Mouse (Mus musculus): Measurements from ENCODE around the gene 0610040J01Rik. TPM values are rescaled to one million over a fixed set of nuclear protein-coding genes. Genes with fewer than 3 reads are reported as not detected.
A peak's percentile ranks its signal among the peaks of the same experiment; 100 is the strongest.
"Not testable (repeated sequence)": the region's sequence is repeated elsewhere in the genome, so short reads cannot be mapped to it uniquely, and the experiment has no call there.

Gene 0610040J01Rik
- total RNA-seq, 2 experiments from 2014 or later: 2.7 to 2.9 TPM

DNA sequence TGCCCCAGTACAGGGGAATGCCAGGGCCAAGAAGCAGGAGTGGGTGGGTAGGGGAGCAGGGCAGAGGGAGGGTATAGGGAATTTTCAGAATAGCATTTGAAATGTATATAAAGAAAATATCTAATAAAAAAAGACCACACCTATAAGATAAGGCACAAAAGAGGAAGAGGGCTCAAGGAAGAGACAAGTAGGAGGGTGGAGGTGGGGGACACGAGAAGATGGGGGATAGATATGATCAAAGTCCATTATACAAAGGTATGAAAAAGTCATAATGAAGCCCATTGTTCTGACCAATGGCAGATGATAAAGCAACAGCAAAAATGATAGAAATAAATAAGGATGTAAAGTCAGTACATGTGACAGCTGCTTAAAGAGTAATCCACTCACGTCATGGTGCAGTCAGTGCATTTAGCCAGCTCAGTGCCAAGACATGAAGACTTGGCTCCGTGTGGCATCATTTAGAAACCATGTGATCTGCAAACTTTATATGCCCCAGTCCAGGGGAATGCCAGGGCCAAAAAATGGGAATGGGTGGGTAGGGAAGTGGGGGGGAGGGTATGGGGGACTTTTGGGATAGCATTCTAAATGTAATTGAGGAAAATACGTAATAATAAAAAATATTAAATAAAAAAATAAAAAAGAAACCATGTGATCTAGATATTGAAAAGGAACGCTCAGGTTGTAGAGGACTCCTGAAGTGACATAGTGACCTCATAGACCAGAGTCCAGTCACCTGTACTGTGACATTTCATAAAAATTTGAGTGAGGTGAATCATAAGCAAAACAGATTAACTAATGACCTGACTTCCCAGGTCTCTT is 85.0 kb downstream of the 0610040J01Rik start:
- not testable (repeated sequence) for DNase-seq (ENCODE audit: low spot score in 2 of 2)

DNA sequence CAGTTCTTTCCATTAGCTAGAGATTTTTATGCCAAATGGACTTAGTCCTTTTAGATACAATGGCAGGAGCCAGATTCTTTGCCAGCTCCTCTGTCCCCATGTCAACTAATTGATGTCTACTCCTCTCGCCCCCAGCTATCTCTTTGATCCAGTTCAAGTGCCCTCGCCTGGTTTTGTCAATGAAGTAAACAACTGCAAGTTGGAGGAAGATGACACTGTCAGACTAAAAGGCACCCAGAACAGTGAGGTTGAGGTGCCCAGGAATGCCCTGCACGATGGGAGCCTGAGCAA is 85.6 kb downstream of the 0610040J01Rik start:
- DNase-seq (ENCODE audit: low spot score in 2 of 2): no peak

DNA sequence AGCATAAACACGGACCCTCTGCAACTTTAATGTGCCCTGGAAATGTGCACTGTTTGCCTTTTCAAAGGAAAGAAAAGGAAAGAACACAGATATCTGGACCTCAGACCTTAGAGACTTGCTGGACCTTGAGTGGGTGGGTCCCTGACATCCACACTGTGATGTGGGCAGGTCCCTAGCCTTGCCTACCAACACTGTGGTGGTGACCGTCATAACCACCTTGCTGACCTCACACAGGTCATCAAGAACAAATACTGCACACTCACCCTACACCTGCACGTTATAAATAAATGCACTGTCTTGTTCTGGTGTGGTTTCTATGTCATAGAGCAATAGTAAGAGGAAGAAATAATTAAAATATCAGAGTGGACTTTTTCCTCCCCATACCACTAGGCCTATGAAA is 91.2 kb downstream of the 0610040J01Rik start:
- no peak for DNase-seq (ENCODE audit: low spot score in 2 of 2)

DNA sequence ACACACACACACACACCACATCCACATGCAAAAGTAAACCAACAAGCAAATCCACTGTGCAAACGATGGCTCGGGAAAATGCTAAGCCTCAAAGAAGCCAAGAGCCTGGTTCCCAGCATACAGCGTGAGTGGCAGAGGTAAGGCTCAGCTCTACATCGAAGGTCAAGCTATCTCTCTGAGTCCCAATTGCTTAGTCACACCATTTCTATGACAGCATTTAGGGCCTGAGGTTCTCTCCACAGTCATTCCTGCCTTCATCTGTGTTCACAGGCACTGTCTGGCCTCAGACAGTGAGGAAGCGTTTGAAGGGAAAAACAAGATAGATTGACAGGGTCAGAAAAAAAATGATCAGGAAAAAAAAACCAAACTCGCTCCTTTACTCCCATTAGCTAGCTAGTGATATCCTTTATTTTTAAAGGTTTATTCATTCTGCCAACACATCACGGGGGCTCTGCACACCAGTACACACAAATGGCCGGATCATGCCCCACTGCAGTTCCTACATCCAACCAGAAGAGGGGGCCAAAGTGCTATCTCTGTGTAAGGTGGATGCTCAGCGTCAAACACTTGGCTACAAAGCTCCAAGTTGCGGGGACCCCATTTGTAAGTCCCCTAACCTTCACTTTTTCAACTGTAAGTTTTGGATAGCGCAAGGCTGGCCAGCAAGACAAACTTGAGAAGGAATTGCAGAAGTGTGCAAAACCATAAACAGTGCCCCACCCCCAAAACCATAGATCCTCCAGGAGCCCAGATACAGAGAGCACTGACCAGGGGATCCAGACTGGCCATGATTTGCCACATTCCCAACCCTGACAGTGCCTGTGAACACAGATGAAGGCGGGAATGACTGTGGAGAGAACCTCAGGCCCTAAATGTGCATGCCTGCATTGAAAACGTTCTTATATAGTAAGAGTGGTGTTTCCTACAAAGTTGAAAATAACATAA is 94.3 kb downstream of the 0610040J01Rik start:
- DNase-seq (ENCODE audit: low spot score in 2 of 2): peak; percentile 73 to 91

DNA sequence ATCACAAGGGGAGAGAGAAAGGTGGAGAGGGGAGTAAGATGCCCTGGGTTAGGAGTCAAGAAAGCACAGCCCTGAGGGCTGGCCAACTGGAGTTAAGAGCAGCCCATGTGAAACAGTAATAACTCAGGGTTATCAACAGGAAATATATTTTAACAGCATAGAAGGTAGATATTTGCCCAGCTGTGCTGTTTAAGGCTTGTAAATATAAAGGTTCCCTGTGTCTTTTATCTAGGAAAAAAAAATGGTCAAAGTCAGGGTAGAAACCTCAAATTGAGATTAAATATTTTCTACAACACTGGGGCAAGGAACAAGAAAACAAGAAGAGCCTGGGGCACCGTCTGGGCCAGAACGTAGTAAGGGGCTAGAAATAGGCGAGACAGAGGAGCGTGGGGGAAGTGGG is 95.3 kb downstream of the 0610040J01Rik start:
- DNase-seq (ENCODE audit: low spot score in 2 of 2): no peak

DNA sequence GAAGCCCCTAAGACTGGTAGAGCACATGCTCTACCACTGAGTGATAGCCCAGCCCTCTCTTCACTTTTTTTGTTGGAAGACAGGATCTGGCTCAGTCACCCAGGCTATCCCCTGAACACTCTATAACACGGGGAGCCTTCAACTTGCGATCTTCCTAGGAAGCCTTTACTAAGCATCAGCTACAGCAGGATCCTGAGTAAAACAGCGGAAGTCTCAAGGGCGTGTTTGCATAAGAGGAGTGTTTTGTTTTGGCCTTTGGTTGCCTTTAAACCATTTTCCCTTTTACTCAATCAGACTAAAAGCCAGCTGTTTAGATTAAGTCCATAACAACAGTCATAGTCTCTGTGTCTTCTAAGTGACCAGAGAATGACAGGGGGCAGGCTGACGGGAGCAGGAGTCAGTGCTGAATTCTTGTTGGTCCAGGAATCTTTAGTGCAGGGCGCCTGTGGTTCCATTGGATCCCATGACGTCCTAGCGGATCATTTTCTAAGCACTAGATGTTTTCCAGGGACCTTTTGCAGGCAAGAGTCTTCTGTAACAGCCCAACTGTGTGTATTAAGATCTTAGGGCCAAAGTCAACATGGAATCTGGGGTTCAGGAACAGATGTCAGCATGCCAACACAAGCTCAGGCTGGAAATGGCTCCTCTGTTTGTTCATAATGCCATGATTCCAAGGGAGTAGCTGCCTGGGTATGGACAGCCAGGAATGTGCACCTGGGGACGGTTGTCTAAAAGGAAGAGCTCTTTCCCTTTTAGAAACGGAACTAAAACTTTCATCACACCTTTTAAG is 98.2 kb downstream of the 0610040J01Rik start:
- DNase-seq (ENCODE audit: low spot score in 2 of 2): no peak

DNA sequence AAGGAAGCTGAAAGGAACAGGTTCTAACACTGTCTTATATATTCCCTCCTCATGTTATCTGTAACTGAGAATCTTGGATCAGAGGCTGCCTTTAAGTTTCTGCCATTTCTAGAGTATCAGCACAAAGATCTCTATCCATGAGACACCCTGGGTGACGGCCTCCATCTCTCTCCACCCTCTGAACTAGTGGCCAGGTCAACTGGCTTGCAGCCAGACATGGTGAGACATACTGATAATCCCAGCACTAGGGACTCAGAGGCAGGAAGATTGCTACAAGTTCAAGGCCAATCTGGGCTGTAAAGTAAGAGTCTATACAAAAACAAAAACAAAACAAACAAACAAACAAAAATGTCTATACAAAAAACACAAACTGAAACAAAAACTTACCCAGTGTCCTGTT is 102.7 kb downstream of the 0610040J01Rik start:
- DNase-seq (ENCODE audit: low spot score in 2 of 2): no peak

DNA sequence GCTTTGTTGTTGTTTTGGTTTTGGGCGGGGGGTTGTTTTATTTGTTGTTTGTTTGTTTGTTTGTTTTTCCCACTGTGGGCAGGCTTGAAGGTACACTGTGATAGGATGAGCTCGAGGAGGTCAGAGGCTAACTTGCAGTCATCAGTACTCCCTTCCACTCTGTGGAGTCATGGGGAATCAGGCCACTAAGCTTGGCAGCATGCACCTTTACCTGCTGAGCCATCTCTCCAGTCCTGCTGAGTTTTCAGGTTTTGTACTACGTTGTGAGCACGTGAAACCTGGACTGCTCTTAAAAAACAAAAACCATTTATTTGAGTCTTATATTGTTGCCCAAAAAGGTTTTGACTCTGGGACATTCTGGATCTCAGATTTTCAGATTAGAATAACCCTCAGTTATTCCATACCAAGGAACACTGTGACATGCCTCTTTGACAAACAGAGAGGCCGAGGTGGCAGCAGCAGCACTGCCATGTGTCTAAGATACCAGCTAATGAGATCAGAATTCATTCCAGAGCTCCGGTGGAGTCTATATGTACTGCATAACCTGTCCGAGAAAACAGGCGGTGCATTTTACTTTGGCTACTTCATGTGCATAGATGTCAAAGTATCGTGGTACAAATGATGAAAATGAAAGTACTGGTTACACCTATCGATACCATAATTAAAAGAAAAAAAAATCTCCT is 104.4 kb downstream of the 0610040J01Rik start:
- DNase-seq (ENCODE audit: low spot score in 2 of 2): no peak

DNA sequence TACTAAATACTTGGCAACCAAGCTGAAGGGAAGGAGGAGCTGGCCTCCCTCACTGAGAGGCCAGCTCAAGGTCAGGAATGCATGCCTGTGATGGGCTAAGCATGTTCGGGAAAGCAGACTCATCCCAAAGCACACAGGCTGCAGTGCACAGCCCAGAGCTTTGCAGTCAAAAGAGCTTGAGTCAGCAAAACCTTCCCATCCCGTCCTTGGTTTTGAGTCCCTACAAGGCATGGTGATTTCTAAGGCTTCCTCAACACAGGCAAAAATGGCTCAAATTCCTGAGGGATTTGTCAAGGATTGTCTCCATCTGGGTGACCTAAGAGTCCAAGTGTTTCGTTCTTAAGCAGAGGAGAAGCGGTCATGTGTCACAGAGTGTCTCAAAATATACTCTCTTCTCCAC is 106.0 kb downstream of the 0610040J01Rik start:
- DNase-seq (ENCODE audit: low spot score in 2 of 2): no peak

DNA sequence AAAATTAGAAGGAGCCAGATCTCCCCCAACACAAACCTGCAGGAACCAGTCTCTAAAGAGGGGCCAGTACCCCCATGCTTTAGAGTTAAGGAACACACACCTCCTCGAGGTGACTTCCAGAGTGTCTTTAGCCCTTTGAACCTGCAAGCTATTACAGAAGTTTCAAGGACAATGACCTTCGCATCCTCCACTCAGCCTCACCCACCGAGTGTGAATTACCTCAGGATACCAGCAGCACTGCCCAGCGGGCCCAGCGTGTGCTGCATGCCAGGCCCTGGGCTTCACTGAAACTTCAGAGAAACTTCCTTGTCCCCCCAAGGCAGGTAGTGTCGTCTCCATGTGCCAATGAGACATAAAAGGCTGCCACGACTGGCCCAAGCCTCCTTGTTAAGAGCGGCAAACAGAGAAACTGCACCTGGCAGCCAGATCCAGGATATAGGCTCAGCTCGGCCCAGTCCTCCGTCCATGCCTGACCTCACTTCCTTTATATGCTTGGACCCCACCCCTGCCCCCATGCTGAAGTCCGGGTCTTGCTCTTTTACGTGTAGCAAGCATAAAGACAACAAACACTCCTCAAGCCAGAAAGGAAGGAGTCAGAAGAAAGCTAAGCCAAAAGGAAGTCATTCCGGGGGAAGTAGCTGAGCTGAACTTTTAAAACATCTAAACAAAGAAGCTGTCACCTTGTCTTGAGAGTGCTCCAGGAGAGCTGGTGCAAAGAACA is 111.3 kb downstream of the 0610040J01Rik start:
- DNase-seq (ENCODE audit: low spot score in 2 of 2): no peak

DNA sequence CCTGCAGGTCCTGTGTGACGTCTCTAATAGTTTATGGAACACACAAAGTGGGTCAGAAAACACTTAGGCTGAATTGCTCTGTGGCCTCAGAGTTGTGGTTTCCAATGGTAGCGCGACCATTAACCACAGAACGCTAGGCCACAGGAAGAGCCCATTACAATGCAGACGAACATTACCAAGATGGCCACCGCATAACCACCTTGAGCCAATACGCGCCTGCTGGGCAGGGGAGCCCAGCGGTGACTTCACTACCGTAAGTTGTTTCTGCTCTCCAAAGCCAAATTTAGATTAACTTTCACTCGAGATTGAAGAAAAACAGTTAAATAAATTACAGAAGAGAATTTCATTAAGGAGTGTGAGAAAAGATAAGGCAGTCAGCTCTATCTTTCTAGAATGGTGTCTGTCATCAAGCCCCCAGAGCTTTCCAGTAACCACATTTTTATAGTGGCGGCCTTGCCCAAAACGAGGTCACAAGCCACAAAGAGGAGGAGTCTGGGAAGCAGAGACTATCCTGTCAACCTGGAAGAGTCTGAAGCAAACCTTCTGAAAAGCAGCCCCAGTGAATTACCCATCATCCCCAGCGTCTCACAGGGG is 113.0 kb downstream of the 0610040J01Rik start:
- DNase-seq (ENCODE audit: low spot score in 2 of 2): no peak

DNA sequence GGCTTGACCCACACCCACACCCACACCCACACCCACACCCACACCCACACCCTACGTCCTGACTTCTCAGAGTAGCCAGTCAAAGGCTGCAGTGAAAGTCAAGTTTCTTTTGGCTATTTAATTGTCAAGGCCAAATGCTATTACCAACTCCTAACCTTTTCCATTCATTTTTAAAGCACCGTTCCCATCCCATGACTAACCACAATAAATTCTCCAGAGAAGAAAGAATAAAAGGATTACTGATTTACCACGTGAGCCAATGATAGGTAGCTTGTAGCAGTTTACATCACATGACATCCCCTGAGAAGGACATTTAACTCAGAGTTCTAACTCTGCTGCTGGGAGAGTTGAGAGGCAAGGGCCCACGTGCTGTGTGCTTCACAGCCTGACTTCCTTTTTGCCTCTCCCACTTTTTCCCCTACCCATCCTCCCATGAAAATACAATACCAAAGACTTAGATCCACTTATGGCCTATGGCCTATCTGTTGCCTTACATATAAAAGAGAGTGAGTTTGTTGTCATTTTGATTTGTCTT is 118.7 kb downstream of the 0610040J01Rik start:
- DNase-seq (ENCODE audit: low spot score in 2 of 2): no peak

DNA sequence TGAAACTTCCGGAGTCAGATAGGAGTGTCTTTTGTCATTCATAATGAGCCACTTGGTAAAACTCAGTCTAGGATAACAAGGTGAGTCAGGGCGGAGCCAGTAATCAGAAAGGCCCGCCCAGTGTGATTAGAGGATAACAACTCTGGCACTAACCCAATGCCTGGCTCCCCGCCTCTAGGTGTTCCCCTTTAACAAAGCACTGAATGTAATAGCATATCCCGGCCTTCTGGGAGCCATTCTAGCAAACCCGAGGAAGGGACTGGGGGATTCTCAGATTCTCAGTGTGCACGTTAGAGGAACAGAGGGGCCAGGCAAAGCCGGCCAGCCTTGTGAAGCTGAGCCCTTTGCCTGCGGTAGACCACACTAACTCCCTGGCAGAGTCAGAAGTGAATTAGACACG is 120.7 kb downstream of the 0610040J01Rik start:
- no peak for DNase-seq (ENCODE audit: low spot score in 2 of 2)

DNA sequence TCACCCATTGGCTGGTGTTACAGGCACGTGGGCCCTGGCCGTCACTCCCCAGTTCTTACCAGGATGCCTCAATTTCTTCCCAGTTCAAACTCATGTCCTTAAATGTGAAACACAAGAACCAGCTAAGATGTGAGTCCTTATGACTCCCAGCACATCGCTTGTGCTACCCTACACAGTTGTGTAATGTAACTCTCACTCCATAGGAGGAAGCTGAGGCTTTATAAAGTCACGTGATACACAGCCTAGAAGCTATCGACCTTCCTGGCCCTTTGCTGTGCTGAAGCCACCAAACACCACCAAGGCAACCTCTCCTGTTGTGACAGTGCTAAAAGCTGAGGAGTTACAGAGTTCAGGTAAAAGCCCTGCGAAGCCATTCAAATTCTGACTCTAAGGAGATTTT is 123.4 kb downstream of the 0610040J01Rik start:
- no peak for DNase-seq (ENCODE audit: low spot score in 2 of 2)

DNA sequence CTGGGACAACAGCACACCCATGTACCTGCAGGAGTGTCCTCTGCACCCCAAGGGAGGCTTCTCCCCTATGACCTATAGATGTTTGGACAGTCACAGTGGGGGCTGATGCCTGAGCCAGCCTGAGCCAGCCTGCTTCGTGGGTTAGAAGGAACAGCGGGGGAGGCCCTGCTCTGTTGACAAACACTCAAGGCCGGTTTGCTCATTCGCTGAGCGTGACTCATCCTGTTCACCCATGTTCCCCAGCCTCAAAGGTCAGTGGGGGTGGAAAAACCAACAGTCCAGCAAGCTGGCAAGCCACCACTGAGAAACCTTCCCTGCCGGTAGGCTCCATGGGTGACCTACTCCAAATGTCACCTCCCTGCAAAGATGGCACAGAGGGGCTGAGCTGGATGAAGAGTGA is 124.6 kb downstream of the 0610040J01Rik start:
- no peak for DNase-seq (ENCODE audit: low spot score in 2 of 2)

DNA sequence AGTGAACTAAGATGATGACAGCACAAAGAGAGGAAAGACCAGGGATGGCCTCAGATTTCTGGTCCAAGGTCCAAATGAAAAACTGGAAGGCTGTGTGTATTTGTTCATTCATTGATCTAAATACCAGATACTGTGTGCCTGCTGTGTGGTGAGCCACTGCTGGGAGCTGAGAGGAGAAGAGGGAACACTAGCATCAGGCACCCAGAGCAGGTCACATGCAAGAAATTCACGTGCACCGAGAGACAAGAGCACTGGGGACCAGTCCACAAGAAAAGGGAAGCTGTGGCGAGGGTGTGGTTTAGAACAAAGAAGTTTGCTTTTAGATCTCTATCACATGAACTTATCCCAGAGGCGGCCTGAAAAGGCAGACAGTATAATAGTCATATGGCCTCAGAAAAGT is 126.4 kb downstream of the 0610040J01Rik start:
- DNase-seq (ENCODE audit: low spot score in 2 of 2): no peak

DNA sequence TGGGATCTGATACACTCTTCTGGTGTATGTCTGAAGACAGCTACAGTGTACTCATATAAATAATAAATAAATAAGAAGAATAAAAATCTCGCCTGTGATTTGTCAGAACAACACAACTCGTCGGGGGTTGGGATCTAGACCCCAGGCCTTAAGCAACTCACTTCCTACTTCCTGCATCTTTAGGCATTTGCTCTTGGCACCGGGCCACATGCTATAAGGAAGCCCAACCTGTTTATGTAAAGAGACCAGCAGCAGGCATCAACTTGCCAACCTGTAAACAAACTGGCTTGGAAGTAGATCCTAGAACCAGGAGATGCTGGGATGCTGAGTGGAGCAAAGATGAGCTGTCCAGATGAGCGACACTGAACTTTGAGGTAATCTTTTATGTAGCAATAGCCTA is 129.7 kb downstream of the 0610040J01Rik start:
- DNase-seq (ENCODE audit: low spot score in 2 of 2): no peak

DNA sequence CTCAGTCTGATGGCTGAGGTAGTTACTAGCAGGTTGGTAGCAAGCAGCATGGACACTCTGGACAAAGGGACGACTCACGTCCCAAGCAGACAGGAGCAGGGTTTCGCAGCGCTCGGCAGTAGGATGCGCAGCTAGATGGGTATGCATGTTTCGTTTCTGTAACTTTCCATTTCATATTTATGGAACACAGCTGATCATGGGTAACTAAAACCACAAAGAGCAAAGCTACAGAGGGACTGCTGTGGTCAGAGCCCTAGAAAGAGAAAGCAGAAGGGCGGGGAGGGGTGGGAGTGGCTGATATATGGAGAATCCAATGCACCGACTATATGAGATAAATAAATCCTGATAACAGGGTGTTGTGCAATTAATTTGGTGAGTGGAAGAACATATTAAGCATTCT is 131.1 kb downstream of the 0610040J01Rik start:
- DNase-seq (ENCODE audit: low spot score in 2 of 2): no peak

DNA sequence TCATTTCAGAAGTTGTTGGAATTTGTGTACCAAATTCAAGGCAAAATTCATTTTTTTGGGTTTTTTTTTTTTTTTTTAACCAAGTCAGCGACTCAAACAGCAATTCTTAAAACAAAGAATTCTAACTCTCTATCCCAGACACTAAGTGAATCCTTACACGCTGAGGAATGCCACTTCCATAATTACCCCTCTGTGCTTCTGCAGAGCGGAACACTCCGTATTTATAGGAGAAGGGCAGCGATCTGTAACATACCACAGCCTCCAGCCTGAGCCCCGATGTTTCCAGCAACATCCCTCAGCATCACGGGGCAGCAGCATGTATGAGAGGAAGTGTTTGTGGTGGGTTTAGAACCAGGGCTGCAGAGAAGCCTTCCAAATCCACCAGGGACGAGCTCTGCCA is 135.4 kb downstream of the 0610040J01Rik start:
- no peak for DNase-seq (ENCODE audit: low spot score in 2 of 2)

DNA sequence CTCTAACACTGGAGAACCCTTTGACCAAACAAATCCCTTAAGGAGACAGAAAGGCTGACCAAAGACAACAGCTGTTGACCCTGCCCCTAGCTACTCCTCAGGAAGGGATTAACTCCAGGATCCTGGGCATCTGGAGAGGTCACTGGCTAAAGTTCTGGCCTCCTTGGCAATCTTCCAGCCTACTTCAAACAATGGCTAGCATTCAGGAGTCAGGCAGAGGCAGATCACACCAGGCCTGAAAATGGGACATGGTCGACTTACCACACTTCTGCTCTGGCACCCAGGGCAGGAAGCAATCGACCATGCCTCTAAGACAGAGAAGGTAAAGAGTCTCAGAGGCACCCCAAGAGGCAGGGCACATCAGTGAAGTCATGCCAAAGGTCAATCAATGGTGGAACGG is 137.0 kb downstream of the 0610040J01Rik start:
- DNase-seq (ENCODE audit: low spot score in 2 of 2): no peak
